Mouse (Mus musculus) neural tube, embryonic 14.5 days (tissue): ENCODE results near the gene Ugt1a9. TPM values are rescaled to one million over a fixed set of nuclear protein-coding genes. Genes with fewer than 3 reads are reported as not detected.

Source experiments
- ATAC-seq: fragments of 200-750 bp; cut with Nextera tagmentation; 2 replicates; pipeline ENCODE4 v1.8.0; 2017; ENCODE audit warnings: low read depth, mild to moderate bottlenecking, moderate TSS enrichment, moderate library complexity
- H3K27ac ChIP-seq: fragments of 300-500 bp; sonication (generic); 2 replicates; pipeline ENCODE4 v1.5.1; 2014; ENCODE audit warnings: low read depth, mild to moderate bottlenecking, control low read depth, low read length, moderate library complexity, mixed read lengths
- H3K27me3 ChIP-seq: fragments of 300-500 bp; sonication (generic); 2 replicates; pipeline ENCODE4 v1.6.1; 2014; ENCODE audit warnings: low read length; ENCODE audit not compliant: control insufficient read depth, insufficient read depth
- H3K36me3 ChIP-seq: fragments of 300-500 bp; sonication (generic); 2 replicates; pipeline ENCODE4 v1.6.1; 2014; ENCODE audit warnings: low read length, mixed read lengths; ENCODE audit not compliant: control insufficient read depth, insufficient read depth
- H3K4me1 ChIP-seq: fragments of 300-500 bp; sonication (generic); 2 replicates; pipeline ENCODE4 v1.6.1; 2014; ENCODE audit warnings: low read length; ENCODE audit not compliant: control insufficient read depth, insufficient read depth
- H3K4me2 ChIP-seq: fragments of 300-500 bp; sonication (generic); 2 replicates; pipeline ENCODE4 v1.6.1; 2014; ENCODE audit warnings: mild to moderate bottlenecking, low read depth, low read length, control low read depth
- H3K4me3 ChIP-seq: fragments of 300-500 bp; sonication (generic); 2 replicates; pipeline ENCODE4 v1.5.1; 2014; ENCODE audit warnings: low read depth, low read length, control low read depth, mixed read lengths
- H3K9ac ChIP-seq: fragments of 300-500 bp; sonication (generic); replicated peaks from 2 replicates; pipeline ENCODE4 v1.6.1; 2014; ENCODE audit warnings: low read depth, mild to moderate bottlenecking, control low read depth, low read length, mixed read lengths
- H3K9me3 ChIP-seq: fragments of 300-500 bp; sonication (generic); 2 replicates; pipeline ENCODE4 v1.6.1; 2016; ENCODE audit warnings: low read length; ENCODE audit not compliant: control insufficient read depth
- WGBS: fragments of 180-500 bp; shearing (Covaris S2); extraction: QIAGEN DNeasy Blood & Tissue Kit; methylation state at CpG from one replicate; pipeline ENCODE4 v1.1.7; 2014; 5-methylcytosine and 5-hydroxymethylcytosine counted together
- polyA plus RNA-seq: library from polyadenylated mRNA; unstranded; fragments of >200 nt; fragmentation: Nextera tagmentation; extraction: Ambion mirVana; gene quantifications from 2 replicates; pipeline ENCODE4 v1.2.1, GENCODE M21; 2014

The Ugt1a9 gene
- polyA plus RNA-seq, 1 experiment from 2014 or later, result not detected

DNA sequence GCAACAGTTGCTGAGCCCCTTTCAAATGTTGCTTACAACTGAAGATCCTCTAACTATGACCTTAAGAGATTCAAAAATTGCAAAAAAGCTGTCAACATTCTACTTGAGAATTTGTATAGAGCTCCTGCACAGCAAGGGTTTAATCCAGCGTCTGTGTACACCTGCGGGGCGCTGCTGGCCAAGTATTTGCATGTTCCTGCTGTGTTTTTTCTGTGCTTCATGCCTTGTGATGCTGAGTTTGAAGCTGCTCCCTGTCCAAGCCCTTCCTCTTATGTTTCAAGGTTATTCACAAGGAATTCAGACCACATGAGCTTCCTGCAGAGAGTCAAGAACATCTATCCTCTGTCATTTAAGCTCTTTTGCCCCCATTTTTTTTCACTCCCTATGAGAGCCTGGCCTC is 121.5 kb downstream of the Ugt1a9 start:
- 75% methylated on average over 3 of the region's 3 CpGs for WGBS
- Histone ChIP-seq H3K4me1 (no peaks in the 10 kb centered on the region), H3K36me3 (no peaks in the 10 kb centered on the region), H3K27me3 (no peaks in the 10 kb centered on the region), H3K9ac (no peak overlapping the region), H3K9me3 (no peaks in the 10 kb centered on the region), H3K4me2 (no peak overlapping the region), H3K4me3 (no peak overlapping the region), H3K27ac (no peak overlapping the region)
- ATAC-seq, result no peak

DNA sequence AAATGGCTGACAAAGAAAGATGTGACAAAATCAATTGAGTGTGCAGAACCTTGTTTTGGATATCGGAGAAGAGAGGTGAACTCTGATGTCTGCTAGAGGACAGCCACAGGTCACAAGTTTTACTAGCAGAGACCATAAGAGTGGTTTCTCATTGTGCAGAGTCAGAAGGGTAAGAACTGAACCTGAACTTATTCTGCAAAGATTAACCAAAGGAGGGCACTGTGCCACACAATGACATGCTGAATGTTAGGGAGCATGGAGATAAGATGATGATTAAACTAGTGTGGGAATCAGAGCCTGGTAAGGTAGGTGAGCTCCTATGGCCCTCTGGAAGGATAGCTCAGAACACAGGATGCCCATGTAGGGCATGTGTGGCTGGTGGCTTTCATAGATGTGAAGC is 125.1 kb downstream of the Ugt1a9 start:
- Histone ChIP-seq H3K36me3 (no peaks in the 10 kb centered on the region), H3K27me3 (no peaks in the 10 kb centered on the region), H3K9me3 (no peaks in the 10 kb centered on the region), H3K27ac (no peak overlapping the region), H3K9ac (no peak overlapping the region), H3K4me1 (no peaks in the 10 kb centered on the region), H3K4me2 (no peak overlapping the region), H3K4me3 (no peak overlapping the region)
- 74% methylated on average over 1 of the region's 1 CpGs for WGBS
- ATAC-seq, result no peak

DNA sequence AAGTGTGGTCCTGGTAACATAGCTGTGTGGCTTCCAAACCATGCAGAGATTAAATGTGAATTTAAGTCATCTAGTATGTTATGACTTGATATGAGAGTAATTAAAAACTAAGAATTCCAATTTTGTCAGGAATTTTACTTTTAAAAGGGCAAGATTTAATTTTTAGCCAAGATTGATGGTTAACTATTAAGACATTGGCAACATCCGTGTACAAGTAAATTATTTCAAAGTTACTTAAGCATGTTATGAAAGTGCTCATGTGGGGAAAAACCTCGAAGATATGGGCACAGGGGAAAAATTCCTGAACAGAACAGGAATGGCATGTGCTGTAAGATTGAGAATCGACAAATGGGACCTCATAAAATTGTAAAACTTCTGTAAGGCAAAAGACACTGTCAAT is 126.8 kb downstream of the Ugt1a9 start:
- no peak overlapping the region for H3K27ac ChIP-seq
- H3K27me3 ChIP-seq, result no peaks in the 10 kb centered on the region
- no peak for ATAC-seq
- 80% methylated on average over 3 of the region's 3 CpGs for WGBS
- H3K4me1 ChIP-seq, result no peaks in the 10 kb centered on the region
- no peaks in the 10 kb centered on the region for H3K9me3 ChIP-seq
- H3K36me3 ChIP-seq, result no peaks in the 10 kb centered on the region
- H3K9ac ChIP-seq, result no peak overlapping the region
- H3K4me2 ChIP-seq, result no peak overlapping the region
- H3K4me3 ChIP-seq, result no peak overlapping the region

DNA sequence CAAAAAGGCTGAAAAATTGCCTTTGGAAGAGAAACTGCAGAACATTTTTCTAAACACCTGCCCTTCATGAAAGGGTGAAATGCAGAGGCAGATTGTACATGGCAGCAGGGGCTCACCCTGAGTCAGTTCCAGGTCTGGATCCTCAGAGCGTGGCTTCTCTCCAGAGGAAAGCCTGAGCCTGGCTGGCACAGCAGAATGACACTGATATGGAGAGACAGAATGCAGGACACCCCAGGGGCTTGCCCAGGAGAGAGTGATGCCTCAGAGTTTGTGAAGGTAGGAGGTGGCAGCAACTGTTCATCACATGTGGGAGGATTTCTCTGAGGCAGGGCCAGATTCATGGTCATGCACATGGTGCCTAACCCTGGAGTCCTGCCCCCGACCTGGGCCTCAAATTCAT is 129.4 kb downstream of the Ugt1a9 start:
- Histone ChIP-seq H3K27me3 (no peaks in the 10 kb centered on the region), H3K9me3 (0 out of 2 replicates have a peak, but pooled peaks cover 5% of the 10 kb centered on the region), H3K9ac (no peak overlapping the region), H3K36me3 (no peaks in the 10 kb centered on the region), H3K27ac (no peak overlapping the region), H3K4me2 (no peak overlapping the region), H3K4me1 (no peaks in the 10 kb centered on the region), H3K4me3 (no peak overlapping the region)
- WGBS, result 80% methylated on average over 2 of the region's 2 CpGs
- no peak for ATAC-seq

DNA sequence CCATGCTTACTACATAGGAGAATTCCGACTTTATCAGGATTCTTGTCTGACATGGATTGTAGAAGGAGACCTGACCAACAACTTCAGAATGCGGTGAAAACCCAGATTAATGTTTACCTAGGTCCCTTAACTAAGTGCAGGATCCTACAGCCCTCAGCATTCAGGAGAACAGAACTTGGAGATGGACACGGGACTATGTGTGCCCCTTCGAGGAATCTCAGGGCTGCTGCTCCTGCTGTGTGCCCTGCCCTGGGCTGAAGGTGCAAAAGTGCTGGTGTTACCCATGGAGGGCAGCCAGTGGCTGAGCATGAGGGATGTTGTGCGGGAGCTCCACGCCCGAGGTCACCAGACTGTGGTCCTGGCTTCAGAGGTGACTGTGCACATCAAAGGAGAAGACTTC is 129.9 kb downstream of the Ugt1a9 start, which contains the start of gene Ugt1a2:
Ugt1a2 (plus strand) TSS at position 146 of the 400 bp plus-strand sequence.
- ATAC-seq, result no peak
- 0 out of 2 replicates have a peak, but pooled peaks cover 5% of the 10 kb centered on the region for H3K9me3 ChIP-seq
- no peak within 1 kb of the TSS for H3K9ac ChIP-seq
- no peak within 1 kb of the TSS for H3K27ac ChIP-seq
- H3K4me1 ChIP-seq, result no peaks in the 10 kb centered on the region
- no peak within 1 kb of the TSS for H3K4me3 ChIP-seq
- WGBS, result 81% methylated on average over 7 of the region's 7 CpGs
- no peak within 1 kb of the TSS for H3K4me2 ChIP-seq
- H3K27me3 ChIP-seq, result no peaks in the 10 kb centered on the region
- H3K36me3 ChIP-seq, result no peaks in the 10 kb centered on the region

DNA sequence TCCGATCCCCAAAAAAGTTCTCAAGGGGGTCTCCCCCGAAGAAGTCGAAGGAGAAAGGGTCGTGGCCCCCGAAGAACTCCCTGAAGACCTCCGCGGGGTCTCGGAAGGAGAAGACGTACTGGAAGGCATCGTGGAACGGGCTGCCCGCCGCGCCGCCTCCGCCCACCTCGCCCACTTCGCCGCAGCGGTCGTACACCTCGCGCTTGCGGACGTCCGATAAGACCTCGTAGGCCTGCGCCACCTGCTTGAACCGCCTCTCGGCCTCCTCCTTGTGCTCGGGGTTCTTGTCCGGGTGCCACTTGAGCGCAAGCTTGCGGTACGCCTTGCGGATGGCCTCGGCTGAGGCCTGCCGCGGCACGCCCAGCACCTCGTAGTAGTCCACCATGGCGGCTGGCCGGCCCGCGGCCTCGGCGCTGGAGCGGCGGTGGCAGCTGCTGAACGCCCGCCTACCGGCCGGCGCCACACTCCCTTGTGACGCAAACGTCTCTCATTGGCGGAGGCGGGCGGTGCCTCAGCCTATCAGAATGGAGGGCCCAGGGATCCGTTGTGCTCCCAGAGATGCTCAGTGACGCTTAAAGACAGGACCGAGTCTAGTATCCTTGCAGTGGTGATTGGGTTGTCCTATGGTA is 134.8 kb downstream of the Ugt1a9 start, which contains the start of gene Dnajb3:
Dnajb3 (minus strand) TSS at position 489 of the 629 bp plus-strand sequence.
- H3K9ac ChIP-seq, result peak within 1 kb of the TSS; percentile 74
- 0 out of 2 replicates have a peak, but pooled peaks cover 5% of the 10 kb centered on the region for H3K9me3 ChIP-seq
- WGBS, result 7% methylated on average over 59 of the region's 62 CpGs
- ATAC-seq, result peak; percentile 100
- peak within 1 kb of the TSS; percentile 39 for H3K4me3 ChIP-seq
- no peaks in the 10 kb centered on the region for H3K36me3 ChIP-seq
- no peaks in the 10 kb centered on the region for H3K27me3 ChIP-seq
- no peaks in the 10 kb centered on the region for H3K4me1 ChIP-seq
- peak within 1 kb of the TSS; percentile 52; the same call in 1 of the 2 replicates for H3K27ac ChIP-seq
- peak within 1 kb of the TSS; percentile 79 for H3K4me2 ChIP-seq

DNA sequence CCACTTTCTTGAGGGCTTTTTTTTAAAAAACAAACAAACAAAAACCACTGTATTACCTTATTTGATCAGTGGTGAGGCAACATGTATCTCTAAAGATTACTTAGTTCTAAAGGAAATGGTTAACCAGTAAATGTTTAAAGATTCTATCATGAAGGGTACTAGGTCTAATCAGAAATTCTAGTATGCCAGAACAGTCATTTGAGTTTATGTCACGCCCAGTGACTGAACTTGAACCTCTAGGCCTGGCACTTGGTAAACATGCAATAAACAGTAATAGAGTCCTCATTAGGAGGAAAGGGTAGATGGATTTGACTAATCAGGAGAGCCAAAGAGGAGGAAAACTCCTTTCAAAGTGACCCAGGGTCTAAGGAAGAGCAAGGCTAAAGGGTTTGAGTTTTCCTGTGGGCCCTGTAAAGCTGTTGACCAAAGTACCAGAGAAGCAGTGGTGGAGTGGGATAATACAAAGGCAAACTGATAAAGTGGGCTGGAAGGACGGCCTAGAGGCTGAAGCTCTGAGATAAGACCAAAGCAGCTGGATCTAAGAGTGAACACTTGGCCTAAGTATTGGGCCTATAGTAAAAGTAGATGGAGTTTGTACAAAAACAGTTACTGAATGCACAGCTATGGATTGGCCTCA is 136.4 kb downstream of the Ugt1a9 start:
- no peaks in the 10 kb centered on the region for H3K27me3 ChIP-seq
- no peaks in the 10 kb centered on the region for H3K36me3 ChIP-seq
- H3K9ac ChIP-seq, result no peak overlapping the region
- H3K4me1 ChIP-seq, result no peaks in the 10 kb centered on the region
- H3K4me2 ChIP-seq, result no peak overlapping the region
- no peak for ATAC-seq
- no peak overlapping the region for H3K27ac ChIP-seq
- H3K9me3 ChIP-seq, result peaks cover 13% of the 10 kb centered on the region
- no peak overlapping the region for H3K4me3 ChIP-seq
- 86% methylated on average over 2 of the region's 2 CpGs for WGBS

DNA sequence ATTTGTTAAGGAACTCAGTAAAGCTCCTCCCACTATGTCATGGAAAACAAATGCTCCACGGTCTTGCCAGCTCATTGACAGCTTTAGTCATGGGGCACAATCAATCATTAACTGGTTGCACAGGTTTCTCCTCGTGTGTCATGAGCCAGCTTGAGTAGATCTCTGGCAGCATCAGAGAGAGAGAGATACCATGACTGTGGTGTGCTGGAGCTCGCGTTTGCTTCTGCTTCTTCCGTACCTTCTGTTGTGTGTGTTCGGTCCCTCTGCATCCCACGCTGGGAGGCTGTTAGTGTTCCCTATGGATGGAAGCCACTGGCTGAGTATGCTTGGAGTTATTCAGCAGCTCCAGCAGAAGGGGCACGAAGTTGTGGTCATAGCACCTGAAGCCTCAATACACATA is 141.2 kb downstream of the Ugt1a9 start, which contains the start of gene Ugt1a1:
Ugt1a1 (plus strand) TSS at position 148 of the 400 bp plus-strand sequence.
- no peak within 1 kb of the TSS for H3K9ac ChIP-seq
- no peaks in the 10 kb centered on the region for H3K4me1 ChIP-seq
- H3K27ac ChIP-seq, result no peak within 1 kb of the TSS
- no peaks in the 10 kb centered on the region for H3K36me3 ChIP-seq
- H3K4me3 ChIP-seq, result no peak within 1 kb of the TSS
- WGBS, result 69% methylated on average over 8 of the region's 8 CpGs
- no peaks in the 10 kb centered on the region for H3K27me3 ChIP-seq
- no peak for ATAC-seq
- H3K9me3 ChIP-seq, result peaks cover 52% of the 10 kb centered on the region
- no peak within 1 kb of the TSS for H3K4me2 ChIP-seq

DNA sequence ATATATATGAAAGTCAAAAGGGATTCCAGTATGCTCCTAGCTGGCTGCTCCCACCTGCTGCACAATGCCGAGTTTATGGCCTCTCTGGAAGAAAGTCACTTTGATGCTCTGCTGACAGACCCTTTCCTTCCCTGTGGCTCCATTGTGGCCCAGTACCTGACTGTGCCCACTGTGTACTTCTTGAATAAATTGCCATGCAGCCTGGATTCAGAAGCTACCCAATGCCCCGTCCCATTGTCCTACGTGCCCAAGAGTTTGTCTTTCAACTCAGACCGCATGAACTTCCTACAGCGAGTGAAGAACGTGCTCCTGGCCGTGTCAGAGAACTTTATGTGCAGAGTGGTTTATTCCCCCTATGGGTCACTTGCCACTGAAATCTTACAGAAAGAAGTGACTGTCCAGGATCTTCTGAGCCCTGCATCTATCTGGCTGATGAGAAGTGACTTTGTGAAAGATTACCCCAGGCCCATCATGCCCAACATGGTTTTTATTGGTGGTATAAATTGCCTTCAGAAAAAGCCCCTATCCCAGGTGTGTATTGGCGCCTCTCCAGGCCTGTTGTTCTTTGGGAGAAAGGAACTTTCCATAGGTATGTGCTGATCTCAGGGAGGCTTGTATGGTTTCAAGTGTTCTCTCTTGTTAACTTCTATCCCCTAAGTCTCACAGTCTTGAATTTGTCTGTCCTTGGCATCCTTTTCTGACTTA is 141.9 kb downstream of the Ugt1a9 start:
- no peaks in the 10 kb centered on the region for H3K27me3 ChIP-seq
- no peaks in the 10 kb centered on the region for H3K4me1 ChIP-seq
- H3K9me3 ChIP-seq, result peaks cover 59% of the 10 kb centered on the region
- no peak overlapping the region for H3K4me2 ChIP-seq
- no peak overlapping the region for H3K9ac ChIP-seq
- no peak for ATAC-seq
- H3K36me3 ChIP-seq, result no peaks in the 10 kb centered on the region
- 62% methylated on average over 8 of the region's 8 CpGs for WGBS
- no peak overlapping the region for H3K4me3 ChIP-seq
- no peak overlapping the region for H3K27ac ChIP-seq
